Mouse (Mus musculus) small intestine, adult 2 months (tissue): ENCODE measurements around the gene Xpo5.

Experiments used
- CTCF ChIP-seq: fragments of 200-500 bp; IDR thresholded peaks from 2 replicates; pipeline ENCODE4 v1.5.1; 2012; ENCODE audit warnings: low read depth, mild to moderate bottlenecking, control low read depth, inconsistent platforms, low read length, moderate library complexity, mixed read lengths; ENCODE audit not compliant: insufficient replicate concordance, insufficient read length; ENCODE audit errors: extremely low read depth
- POLR2A ChIP-seq: fragments of 200-500 bp; IDR thresholded peaks from 2 replicates; pipeline ENCODE4 v1.6.1; 2012; ENCODE audit warnings: low read depth, mild to moderate bottlenecking, control low read depth, inconsistent platforms, low read length, moderate library complexity

DNA sequence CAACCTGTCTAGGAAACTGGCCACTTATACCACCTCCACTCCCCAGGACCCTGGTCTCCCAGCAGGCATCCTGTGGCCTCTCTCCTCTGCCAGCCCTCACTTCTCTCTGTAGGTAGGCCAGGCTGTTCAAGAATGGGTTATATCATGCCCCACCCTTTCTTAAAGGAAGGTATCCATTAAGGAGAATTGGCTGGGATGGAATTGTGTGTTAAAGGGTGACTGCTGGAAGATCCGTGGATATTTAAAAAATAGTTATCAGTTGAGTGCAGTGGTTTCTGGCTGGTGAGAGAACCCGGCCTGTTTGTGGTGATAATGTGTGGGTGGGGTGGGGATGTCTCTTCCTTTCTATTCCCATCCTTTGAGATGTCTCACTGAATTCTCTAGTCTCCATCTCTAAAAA, 43.3 kb upstream of the Xpo5 start:
- no peak for TF ChIP-seq CTCF
- TF ChIP-seq POLR2A = no peak
